Mouse (Mus musculus): ENCODE measurements around the gene Ddx3y. TPM values are rescaled to one million over a fixed set of nuclear protein-coding genes. Genes with fewer than 3 reads are reported as not detected.

Gene Ddx3y
- polyA plus RNA-seq, 1 experiment from 2014 or later, result 29.4 TPM

Other genes with a start within 250 kb of the Ddx3y start
- gene Uty, start 40.9 kb downstream of the Ddx3y start, polyA plus RNA-seq (2015; fragmentation: Nextera tagmentation; extraction: Ambion mirVana), result 6.8 and 15.1 TPM in 2 replicates
- not detected in 2 replicates for gene Usp9y, start 173.2 kb upstream of the Ddx3y start, polyA plus RNA-seq (2015; fragmentation: Nextera tagmentation; extraction: Ambion mirVana)

Data from lung, embryonic 16.5 days (tissue).